Mouse (Mus musculus) heart, postnatal 14 days (tissue): ENCODE measurements at regions not wholly inside any gene's neighbourhood (a gene's known extent, or its start where the extent isn't known, plus 50 kb on each side); places are given as distances from the start of the nearest gene placed in this dataset.

Experiments
- DNase-seq, 2 experiments: peaks; one replicate each; pipeline ENCODE4 v3.0.0; 2021 to 2022
- intact Hi-C: fragments of 180-260 bp; cut with DNase I; formaldehyde crosslinking; loops from one replicate; pipeline ENCODE4 v1.15.1; 2025

DNA sequence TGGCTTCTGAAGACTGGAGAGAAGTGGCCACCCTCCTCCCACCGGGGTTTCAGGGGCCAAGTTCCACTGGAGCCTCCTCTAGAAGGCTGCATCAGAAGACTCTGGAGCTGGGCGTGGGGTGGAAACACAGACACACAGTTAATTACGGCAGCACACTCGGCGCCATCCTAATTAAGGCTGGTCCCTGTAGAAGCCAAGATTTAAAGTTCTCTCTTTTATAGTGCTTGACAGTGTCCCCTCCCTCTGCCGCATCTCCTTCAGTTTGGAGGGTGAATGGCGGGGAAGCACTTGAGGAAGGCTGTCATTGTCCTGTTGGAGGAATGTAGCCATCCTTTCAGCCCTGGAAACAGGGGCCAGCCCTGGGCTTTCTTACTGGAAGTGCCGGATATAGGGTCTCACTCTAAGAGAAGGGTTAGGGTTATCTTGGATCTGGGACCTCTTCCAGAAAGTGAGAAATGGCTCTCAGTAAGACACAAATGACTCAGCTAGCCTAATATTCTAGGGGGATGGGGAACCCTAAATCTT, 50.2 kb upstream of the Nkd1 start:
- DNase-seq, result no peak
- intact Hi-C loops, result no loop called here
